Mouse (Mus musculus) intestine, embryonic 14.5 days (tissue): ENCODE measurements at regions not wholly inside any gene's neighbourhood (a gene's known extent, or its start where the extent isn't known, plus 50 kb on each side); places are given as distances from the start of the nearest gene placed in this dataset.

Source experiments
- ATAC-seq: fragments of 200-750 bp; cut with Nextera tagmentation; replicated peaks from 2 replicates; pipeline ENCODE4 v1.8.0; 2017; ENCODE audit warnings: low read depth, moderate number of reproducible peaks, moderate TSS enrichment, moderate library complexity; ENCODE audit not compliant: low FRiP score, low TSS enrichment
- DNase-seq: peaks from one replicate; pipeline ENCODE4 v3.0.0-alpha.2; 2018; ENCODE audit warnings: low spot score
- H3K27ac ChIP-seq: fragments of 300-500 bp; sonication (generic); 2 replicates; pipeline ENCODE4 v1.5.1; 2014; ENCODE audit warnings: low read depth, mild to moderate bottlenecking, control low read depth
- H3K27me3 ChIP-seq: fragments of 300-500 bp; sonication (generic); replicated peaks from 2 replicates; pipeline ENCODE4 v1.6.1; 2014; ENCODE audit warnings: low read length, control low read depth; ENCODE audit not compliant: control insufficient read depth, insufficient read depth
- H3K36me3 ChIP-seq: fragments of 300-500 bp; sonication (generic); 2 replicates; pipeline ENCODE4 v1.6.1; 2014; ENCODE audit warnings: low read length, control low read depth; ENCODE audit not compliant: control insufficient read depth, insufficient read depth
- H3K4me1 ChIP-seq: fragments of 300-500 bp; sonication (generic); replicated peaks from 2 replicates; pipeline ENCODE4 v1.6.1; 2014; ENCODE audit warnings: low read length, control low read depth, mixed read lengths; ENCODE audit not compliant: control insufficient read depth, insufficient read depth
- H3K4me2 ChIP-seq: fragments of 300-500 bp; sonication (generic); 2 replicates; pipeline ENCODE4 v1.6.1; 2014; ENCODE audit warnings: low read length
- H3K4me3 ChIP-seq: fragments of 300-500 bp; sonication (generic); 2 replicates; pipeline ENCODE4 v1.5.1; 2014; ENCODE audit warnings: low read depth, low read length, control low read depth, mixed read lengths
- H3K9ac ChIP-seq: fragments of 300-500 bp; sonication (generic); 2 replicates; pipeline ENCODE4 v1.6.1; 2014; ENCODE audit warnings: mild to moderate bottlenecking, low read length
- H3K9me3 ChIP-seq: fragments of 300-500 bp; sonication (generic); 2 replicates; pipeline ENCODE4 v1.6.1; 2016; ENCODE audit warnings: low read length, control low read depth; ENCODE audit not compliant: control insufficient read depth
- WGBS: fragments of 180-500 bp; shearing (Covaris S2); extraction: QIAGEN DNeasy Blood & Tissue Kit; methylation state at CpG from one replicate; pipeline ENCODE4 v1.1.7; 2014; 5-methylcytosine and 5-hydroxymethylcytosine counted together

- H3K4me1 ChIP-seq, result no peaks in the 10 kb centered on the region
- no peak for DNase-seq
- no peak overlapping the region for H3K27ac ChIP-seq
- H3K4me3 ChIP-seq, result no peak overlapping the region
- H3K4me2 ChIP-seq, result no peak overlapping the region
- H3K27me3 ChIP-seq, result no peaks in the 10 kb centered on the region
- H3K9me3 ChIP-seq, result no peaks in the 10 kb centered on the region
- no peak overlapping the region for H3K9ac ChIP-seq
- H3K36me3 ChIP-seq, result no peaks in the 10 kb centered on the region
- ATAC-seq, result no peak
- 70% methylated on average over 5 of the region's 5 CpGs for WGBS
Observed at GRCm38 (mm10) chr12:77140141-77140540, 97.8 kb upstream of the Fut8 start.

GRCm38 (mm10) chr12:77139718-77140117, 98.2 kb upstream of the Fut8 start:
- Histone ChIP-seq H3K4me3 (no peak overlapping the region), H3K4me2 (no peak overlapping the region), H3K4me1 (no peaks in the 10 kb centered on the region), H3K36me3 (no peaks in the 10 kb centered on the region), H3K27me3 (no peaks in the 10 kb centered on the region), H3K9ac (no peak overlapping the region), H3K27ac (no peak overlapping the region), H3K9me3 (no peaks in the 10 kb centered on the region)
- no peak for DNase-seq
- ATAC-seq, result no peak
- WGBS, result 92% methylated on average over 2 of the region's 2 CpGs

GRCm38 (mm10) chr12:77138506-77139201, 99.3 kb upstream of the Fut8 start:
- WGBS, result 77% methylated on average over 11 of the region's 11 CpGs

GRCm38 (mm10) chr12:77137291-77137830, 100.6 kb upstream of the Fut8 start:
- H3K4me1 ChIP-seq, result no peaks in the 10 kb centered on the region
- H3K9me3 ChIP-seq, result no peaks in the 10 kb centered on the region
- H3K27ac ChIP-seq, result no peak overlapping the region
- no peaks in the 10 kb centered on the region for H3K27me3 ChIP-seq
- no peak overlapping the region for H3K4me2 ChIP-seq
- no peaks in the 10 kb centered on the region for H3K36me3 ChIP-seq
- WGBS, result 85% methylated on average over 10 of the region's 10 CpGs
- no peak overlapping the region for H3K4me3 ChIP-seq
- DNase-seq (no peak), ATAC-seq (no peak)
- no peak overlapping the region for H3K9ac ChIP-seq

More at GRCm38 (mm10) chr12:77138506-77139201, 99.3 kb upstream of the Fut8 start:
- no peak overlapping the region for H3K4me2 ChIP-seq
- no peak overlapping the region for H3K9ac ChIP-seq
- DNase-seq (no peak), ATAC-seq (no peak)
- H3K4me1 ChIP-seq, result no peaks in the 10 kb centered on the region
- H3K9me3 ChIP-seq, result no peaks in the 10 kb centered on the region
- H3K27me3 ChIP-seq, result no peaks in the 10 kb centered on the region
- H3K27ac ChIP-seq, result no peak overlapping the region
- no peaks in the 10 kb centered on the region for H3K36me3 ChIP-seq
- no peak overlapping the region for H3K4me3 ChIP-seq

GRCm38 (mm10) chr12:77135661-77136060, 102.3 kb upstream of the Fut8 start:
- Histone ChIP-seq H3K27me3 (no peaks in the 10 kb centered on the region), H3K4me2 (no peak overlapping the region), H3K9me3 (no peaks in the 10 kb centered on the region), H3K36me3 (no peaks in the 10 kb centered on the region), H3K4me3 (no peak overlapping the region), H3K9ac (no peak overlapping the region), H3K4me1 (no peaks in the 10 kb centered on the region), H3K27ac (no peak overlapping the region)
- 91% methylated on average over 6 of the region's 6 CpGs for WGBS
- ATAC-seq (no peak), DNase-seq (no peak)

- DNase-seq (no peak), ATAC-seq (no peak)
- no peaks in the 10 kb centered on the region for H3K4me1 ChIP-seq
- H3K9me3 ChIP-seq, result no peaks in the 10 kb centered on the region
- H3K4me3 ChIP-seq, result no peak overlapping the region
- H3K36me3 ChIP-seq, result no peaks in the 10 kb centered on the region
- no peaks in the 10 kb centered on the region for H3K27me3 ChIP-seq
- H3K4me2 ChIP-seq, result no peak overlapping the region
- 88% methylated on average over 3 of the region's 3 CpGs for WGBS
- no peak overlapping the region for H3K9ac ChIP-seq
- H3K27ac ChIP-seq, result no peak overlapping the region
Observed at GRCm38 (mm10) chr12:77135067-77135466, 102.9 kb upstream of the Fut8 start.

GRCm38 (mm10) chr12:77134306-77135010, 103.5 kb upstream of the Fut8 start:
- Histone ChIP-seq H3K4me2 (no peak overlapping the region), H3K36me3 (no peaks in the 10 kb centered on the region), H3K9ac (no peak overlapping the region), H3K27ac (no peak overlapping the region), H3K27me3 (no peaks in the 10 kb centered on the region), H3K4me1 (no peaks in the 10 kb centered on the region), H3K9me3 (no peaks in the 10 kb centered on the region), H3K4me3 (no peak overlapping the region)
- WGBS, result 58% methylated on average over 9 of the region's 9 CpGs
- no peak for DNase-seq
- no peak for ATAC-seq

GRCm38 (mm10) chr12:77133465-77134305, 104.2 kb upstream of the Fut8 start:
- Histone ChIP-seq H3K4me3 (no peak overlapping the region), H3K4me1 (no peaks in the 10 kb centered on the region), H3K27ac (no peak overlapping the region), H3K36me3 (no peaks in the 10 kb centered on the region), H3K9me3 (no peaks in the 10 kb centered on the region), H3K4me2 (no peak overlapping the region), H3K9ac (no peak overlapping the region), H3K27me3 (no peaks in the 10 kb centered on the region)
- ATAC-seq (no peak), DNase-seq (no peak)
- 56% methylated on average over 5 of the region's 5 CpGs for WGBS
